Mouse (Mus musculus) layer of hippocampus, postnatal 25 days (tissue): Measurements from ENCODE around the gene Cisd1. TPM values are rescaled to one million over a fixed set of nuclear protein-coding genes. Genes with fewer than 3 reads are reported as not detected.

Source experiments
- total RNA-seq, 2 experiments: library from RNA; stranded (reverse); gene quantifications; 2 replicates each; pipeline ENCODE4 v1.2.3; 2021

The Cisd1 gene
- total RNA-seq, 2 experiments from 2014 or later, result 122 to 143 TPM

Other genes with a start within 250 kb of the Cisd1 start
- gene Bicc1, start 185.3 kb downstream of the Cisd1 start, total RNA-seq, result 1 to 10 TPM; 3.7 to 4.7 TPM
- 10 to 100 TPM; 36.1 to 49.5 TPM for gene Tfam, start 106.7 kb downstream of the Cisd1 start, total RNA-seq
- gene Ube2d1, start 59.7 kb downstream of the Cisd1 start, total RNA-seq, result 10 to 100 TPM; 51.4 to 58.2 TPM
- gene Ipmk, start 2.8 kb upstream of the Cisd1 start, total RNA-seq, result 10 to 100 TPM; 38.3 to 39.9 TPM